ENCODE assay signal across 20 mouse cellular contexts in genomic region chr6:71655835-71656234, GRCm38 (mm10). TPM values are rescaled to one million over a fixed set of nuclear protein-coding genes. Genes with fewer than 3 reads are reported as not detected.
DNase-seq lines count a peak whose midpoint lies in the region; ATAC-seq and TF ChIP-seq lines count a peak whose summit lies in the region.
"Had no signal": no experiment of that assay in that cellular context is flagged by ENCODE, and none has a peak within 500 bp of the region (broad histone marks: within the 10 kb centered on the region; RNA-seq: fewer than 3 reads in every experiment).

No protein-coding gene starts in this region.

- no peak for ATAC-seq in heart, postnatal 0 days (ENCODE audit: insufficient read depth, low read depth)
- ATAC-seq in intestine, embryonic 16.5 days: peak; percentile 75
- ATAC-seq: forebrain, embryonic 15.5 days; Patski had no signal

- no peak for TF ChIP-seq CTCF in heart, postnatal 0 days (IDR thresholded peaks at IDR 0.05; ENCODE audit: low read depth)
- TF ChIP-seq CTCF in layer of hippocampus, adult 2 months (conservative IDR thresholded peaks at IDR 0.05): no peak

- no peaks in the 10 kb centered on the region for H3K9me3 ChIP-seq in heart, postnatal 0 days (replicated peaks; ENCODE audit: control insufficient read depth, low read length)
- no peaks in the 10 kb centered on the region for H3K9me3 ChIP-seq in intestine, embryonic 16.5 days (ENCODE audit: control insufficient read depth, low read length)
- H3K9me3 ChIP-seq: forebrain, embryonic 15.5 days; hindbrain, embryonic 10.5 days; midbrain, embryonic 12.5 days had no signal

- H3K4me3 ChIP-seq in heart, postnatal 0 days (ENCODE audit: low read depth, low read length): no peak overlapping the region
- no peak overlapping the region for H3K4me3 ChIP-seq in intestine, embryonic 16.5 days (ENCODE audit: low read length)
- no peak overlapping the region for H3K4me3 ChIP-seq in layer of hippocampus, adult 2 months
- H3K4me3 ChIP-seq: forebrain, embryonic 15.5 days; hindbrain, embryonic 10.5 days; midbrain, embryonic 12.5 days had no signal

- peaks cover 12% of the 10 kb centered on the region; the same call in 1 of the 2 replicates for H3K4me1 ChIP-seq in heart, postnatal 0 days (ENCODE audit: control insufficient read depth, insufficient read depth)
- H3K4me1 ChIP-seq in intestine, embryonic 16.5 days (ENCODE audit: control insufficient read depth, insufficient read depth, low read length): peaks cover 12% of the 10 kb centered on the region
- H3K4me1 ChIP-seq: forebrain, embryonic 15.5 days; hindbrain, embryonic 10.5 days; midbrain, embryonic 12.5 days had no signal

- H3K36me3 ChIP-seq in heart, postnatal 0 days (replicated peaks; ENCODE audit: control insufficient read depth, insufficient read depth, low read length): no peaks in the 10 kb centered on the region
- H3K36me3 ChIP-seq in intestine, embryonic 16.5 days (ENCODE audit: control insufficient read depth, insufficient read depth, low read length): no peaks in the 10 kb centered on the region
- H3K36me3 ChIP-seq: forebrain, embryonic 15.5 days; hindbrain, embryonic 10.5 days; midbrain, embryonic 12.5 days had no signal

- no peaks in the 10 kb centered on the region for H3K27me3 ChIP-seq in heart, postnatal 0 days (ENCODE audit: control insufficient read depth, insufficient read depth, low read length)
- no peaks in the 10 kb centered on the region for H3K27me3 ChIP-seq in intestine, embryonic 16.5 days (replicated peaks; ENCODE audit: control insufficient read depth, insufficient read depth, low read length)
- H3K27me3 ChIP-seq: forebrain, embryonic 15.5 days; midbrain, embryonic 12.5 days had no signal

- H3K27ac ChIP-seq in heart, postnatal 0 days (ENCODE audit: low read depth): no peak overlapping the region
- no peak overlapping the region for H3K27ac ChIP-seq in intestine, embryonic 16.5 days (ENCODE audit: low read length)
- H3K27ac ChIP-seq in layer of hippocampus, adult 2 months: no peak overlapping the region
- H3K27ac ChIP-seq: forebrain, embryonic 15.5 days; hindbrain, embryonic 10.5 days; midbrain, embryonic 12.5 days had no signal

- intact Hi-C loops in heart, postnatal 25 days (cut with DNase I): no loop called here

- TF ChIP-seq EP300 in heart, postnatal 0 days (IDR thresholded peaks at IDR 0.05; ENCODE audit: low read depth): no peak

- DNase-seq in heart, postnatal 0 days (ENCODE audit: low spot score): peak; percentile 41
- DNase-seq in heart, postnatal 25 days (ENCODE audit: low spot score): no peak
- DNase-seq in kidney, postnatal 14 days: peak; percentile 33
- no peak for DNase-seq in kidney, postnatal 4 days
- peak; percentile 36 for DNase-seq in 416B (ENCODE audit: low read depth)
- DNase-seq in layer of hippocampus, adult 2 months (ENCODE audit: low spot score in 2 of 2): no peak
- no peak for DNase-seq in B cell, adult 2 months
- DNase-seq: cerebellum, adult 11 months; cerebellum, postnatal 10 days; embryo, embryonic 11 days; gastrocnemius, postnatal 14 days; layer of hippocampus, postnatal 36 days; lung, adult 18-20 months; thymus, postnatal 36 days had no signal

- WGBS in heart, postnatal 0 days: 38% methylated on average over 3 of the region's 3 CpGs
- WGBS in intestine, embryonic 16.5 days: 36% methylated on average over 3 of the region's 3 CpGs

- no peak overlapping the region for H3K4me2 ChIP-seq in heart, postnatal 0 days (ENCODE audit: low read depth, low read length)
- no peak overlapping the region for H3K4me2 ChIP-seq in intestine, embryonic 16.5 days (ENCODE audit: low read depth, low read length)
- H3K4me2 ChIP-seq: forebrain, embryonic 15.5 days; midbrain, embryonic 12.5 days had no signal

- H3K9ac ChIP-seq in heart, postnatal 0 days (replicated peaks; ENCODE audit: low read depth, low read length): no peak overlapping the region
- no peak overlapping the region for H3K9ac ChIP-seq in intestine, embryonic 16.5 days (ENCODE audit: low read depth, low read length)
- H3K9ac ChIP-seq: forebrain, embryonic 15.5 days; midbrain, embryonic 12.5 days had no signal

RNA-seq across cellular contexts. Expression of gene Kdm3a, which starts 23.0 kb away (rescaled TPM):
- total RNA-seq in heart, postnatal 0 days (2014; rRNA removed; ENCODE audit: low replicate concordance): 35.3 and 50.9 TPM in 2 replicates
- polyA plus RNA-seq in heart, postnatal 0 days (2015; fragmentation: Nextera tagmentation; extraction: Ambion mirVana): 15.1 and 16.6 TPM in 2 replicates
- 10 to 100 TPM; 16.4 to 20.9 TPM for total RNA-seq in heart, postnatal 25 days (2021)
- 40.2 and 46.7 TPM in 2 replicates for polyA plus RNA-seq in intestine, embryonic 16.5 days (2015; fragmentation: Nextera tagmentation; extraction: Ambion mirVana)
- total RNA-seq in layer of hippocampus, adult 2 months (2021): 10 to 100 TPM; 44.4 to 49.0 TPM

RNA-seq across cellular contexts. Expression of gene Reep1, which starts 51.5 kb away (rescaled TPM):
- total RNA-seq in heart, postnatal 0 days (2014; rRNA removed; ENCODE audit: low replicate concordance): 16.8 and 32.1 TPM in 2 replicates
- 11.4 and 12.2 TPM in 2 replicates for polyA plus RNA-seq in heart, postnatal 0 days (2015; fragmentation: Nextera tagmentation; extraction: Ambion mirVana)
- 10 to 100 TPM; 15.0 to 16.6 TPM for total RNA-seq in heart, postnatal 25 days (2021)
- polyA plus RNA-seq in intestine, embryonic 16.5 days (2015; fragmentation: Nextera tagmentation; extraction: Ambion mirVana): 13.4 and 13.5 TPM in 2 replicates
- total RNA-seq in layer of hippocampus, adult 2 months (2021): 10 to 100 TPM; 69.1 to 71.2 TPM
- total RNA-seq: monocyte, adult 5-6 weeks had no signal

Comparison
In these comparisons a context has a peak if more than half of its experiments do, and no peak if none do; other contexts are left out.
1. DNase-seq: peak in heart, postnatal 0 days (single experiment), kidney, postnatal 14 days (single experiment) and 416B (single experiment); none in heart, postnatal 25 days (single experiment), kidney, postnatal 4 days (0 of 2), layer of hippocampus, adult 2 months (0 of 2) and B cell, adult 2 months (0 of 2).